Mouse (Mus musculus) cerebellum, adult 2 months (tissue): ENCODE results near the gene Rreb1. TPM values are rescaled to one million over a fixed set of nuclear protein-coding genes. Genes with fewer than 3 reads are reported as not detected.

Experiments
- DNase-seq, 2 experiments: peaks; one replicate each; pipeline ENCODE4 v3.0.0; 2021
- H3K27ac ChIP-seq: fragments of 200-500 bp; 2 replicates; pipeline ENCODE4 v1.5.1; 2012; ENCODE audit warnings: low read length, control low read depth, inconsistent platforms; ENCODE audit not compliant: insufficient read depth
- H3K27me3 ChIP-seq: fragments of 200-500 bp; 2 replicates; pipeline ENCODE4 v1.6.1; 2012; ENCODE audit warnings: inconsistent platforms, mild to moderate bottlenecking, low read length, moderate library complexity; ENCODE audit not compliant: control insufficient read depth, insufficient read depth
- H3K4me1 ChIP-seq: fragments of 200-500 bp; 2 replicates; pipeline ENCODE4 v1.6.1; 2011; ENCODE audit warnings: low read length; ENCODE audit not compliant: control insufficient read depth, insufficient read depth
- H3K4me3 ChIP-seq: fragments of 200-500 bp; replicated peaks from 2 replicates; pipeline ENCODE3; 2011; ENCODE audit warnings: mild to moderate bottlenecking, low read depth, low read length, control low read depth; ENCODE audit not compliant: insufficient read depth
- CTCF ChIP-seq: fragments of 200-500 bp; IDR thresholded peaks from 2 replicates; pipeline ENCODE4 v1.5.1; 2011; ENCODE audit warnings: low read depth, mild to moderate bottlenecking, control low read depth, low read length, moderate library complexity, borderline replicate concordance; ENCODE audit not compliant: insufficient read depth
- POLR2A ChIP-seq: fragments of 200-500 bp; IDR thresholded peaks from 2 replicates; pipeline ENCODE4 v1.6.1; 2011; ENCODE audit warnings: low read length, control low read depth, borderline replicate concordance; ENCODE audit not compliant: insufficient read depth
- WGBS: fragments of 180-500 bp; shearing (Covaris S2); methylation state at CpG from one replicate; pipeline ENCODE4 v1.1.7; 2018; 5-methylcytosine and 5-hydroxymethylcytosine counted together
- polyA plus RNA-seq: library from polyadenylated mRNA; depleted of rRNA; stranded (reverse); fragments of >200 nt; gene quantifications from 2 replicates; pipeline ENCODE4 v1.2.3, GENCODE M21; 2012

Gene Rreb1
- polyA plus RNA-seq, 1 experiment, result 39.2 TPM

DNA sequence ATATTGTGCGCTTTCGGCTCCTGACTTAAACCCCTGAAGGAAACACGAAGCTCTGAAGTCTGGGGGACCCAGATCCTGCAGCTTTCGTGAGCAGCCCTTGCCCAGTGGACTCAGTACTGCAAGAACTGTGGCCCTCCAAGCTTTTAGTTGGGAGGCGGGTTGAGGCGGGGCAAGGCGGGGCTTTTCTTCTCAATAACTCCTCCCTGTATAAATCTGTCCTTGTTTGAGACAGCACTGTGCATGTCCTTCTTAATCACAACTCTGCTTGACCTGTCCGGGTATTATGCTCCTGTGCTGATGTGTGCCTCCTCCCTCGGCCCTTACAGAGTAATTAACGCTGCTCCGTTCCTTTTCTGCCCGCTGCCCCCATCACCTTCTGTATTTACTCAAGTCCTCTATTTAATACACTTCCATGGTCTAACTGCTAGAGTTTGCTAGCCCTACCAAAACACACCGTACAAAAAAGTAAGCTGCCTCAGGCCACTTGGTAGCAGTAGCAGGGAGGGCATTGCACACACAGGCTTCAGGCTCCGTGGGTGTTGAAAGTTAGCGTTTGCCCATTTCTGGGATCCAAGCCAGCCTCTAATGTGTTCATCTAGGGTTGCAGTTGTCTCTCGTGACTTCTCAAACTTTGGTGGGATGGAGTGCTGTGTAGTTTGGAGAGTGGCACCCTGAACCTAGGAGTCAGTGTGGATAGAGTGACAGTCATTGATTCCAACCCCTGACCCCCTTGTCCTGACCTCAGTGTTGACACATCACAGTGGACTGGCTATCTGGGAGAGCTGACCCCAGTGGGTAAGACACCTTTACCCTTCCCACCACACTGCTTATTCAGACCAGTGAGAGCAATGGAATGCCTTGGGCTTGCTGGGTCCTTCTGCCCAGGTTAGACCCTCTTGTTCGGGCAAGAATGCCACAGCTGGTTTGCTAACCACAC is 164.0 kb downstream of the Rreb1 start:
- DNase-seq, result no peak
- H3K4me3 ChIP-seq, result no peak overlapping the region
- no peaks in the 10 kb centered on the region for H3K4me1 ChIP-seq
- TF ChIP-seq CTCF (no peak), POLR2A (no peak)
- no peak overlapping the region for H3K27ac ChIP-seq
- WGBS, result 63% methylated on average over 17 of the region's 17 CpGs
- no peaks in the 10 kb centered on the region for H3K27me3 ChIP-seq

DNA sequence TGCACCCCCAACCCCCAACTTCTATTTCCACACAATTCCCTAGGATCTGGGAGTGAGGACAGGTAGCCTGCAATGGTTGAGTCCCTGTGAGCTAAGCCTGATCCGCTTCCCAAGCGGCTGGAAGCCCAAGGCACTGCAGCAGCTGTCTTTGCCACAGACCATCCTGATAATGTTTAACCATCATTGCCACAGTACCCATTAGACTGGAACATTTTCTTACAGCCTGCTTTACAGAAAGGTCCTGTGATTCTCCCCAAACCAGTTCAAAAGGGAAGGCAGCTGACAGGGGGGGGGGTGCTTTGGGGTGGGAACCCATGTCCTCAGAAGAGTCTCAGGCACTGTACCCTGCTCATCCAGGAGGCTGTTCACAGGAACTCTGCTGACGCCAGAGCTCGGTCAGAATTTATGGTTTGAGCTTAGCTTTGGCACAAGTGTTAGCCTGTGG is 164.7 kb downstream of the Rreb1 start:
- TF ChIP-seq POLR2A (no peak), CTCF (no peak)
- WGBS, result 91% methylated on average over 4 of the region's 4 CpGs
- Histone ChIP-seq H3K27me3 (no peaks in the 10 kb centered on the region), H3K4me1 (no peaks in the 10 kb centered on the region), H3K4me3 (no peak overlapping the region), H3K27ac (no peak overlapping the region)
- no peak for DNase-seq

DNA sequence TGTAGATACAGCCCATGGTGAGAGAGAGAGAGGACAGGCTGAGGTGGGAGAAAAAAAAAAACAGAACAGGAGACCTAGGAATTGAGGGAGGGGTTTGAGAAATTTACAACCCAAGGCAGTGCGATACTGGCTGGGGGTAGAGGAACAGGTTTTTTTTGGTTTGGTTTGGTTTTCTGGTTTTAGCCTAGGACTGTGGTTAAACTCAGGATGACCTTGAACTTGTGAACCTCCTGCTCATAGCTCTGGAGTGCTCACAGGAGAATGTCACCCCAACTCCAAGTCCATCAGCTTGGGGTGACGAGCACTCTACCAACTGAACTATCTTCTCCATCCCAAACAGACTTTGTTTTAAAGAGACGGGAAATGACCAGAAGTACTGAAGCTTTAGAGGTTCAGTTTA is 165.3 kb downstream of the Rreb1 start:
- no peak for DNase-seq
- WGBS, result 91% methylated on average over 3 of the region's 3 CpGs

DNA sequence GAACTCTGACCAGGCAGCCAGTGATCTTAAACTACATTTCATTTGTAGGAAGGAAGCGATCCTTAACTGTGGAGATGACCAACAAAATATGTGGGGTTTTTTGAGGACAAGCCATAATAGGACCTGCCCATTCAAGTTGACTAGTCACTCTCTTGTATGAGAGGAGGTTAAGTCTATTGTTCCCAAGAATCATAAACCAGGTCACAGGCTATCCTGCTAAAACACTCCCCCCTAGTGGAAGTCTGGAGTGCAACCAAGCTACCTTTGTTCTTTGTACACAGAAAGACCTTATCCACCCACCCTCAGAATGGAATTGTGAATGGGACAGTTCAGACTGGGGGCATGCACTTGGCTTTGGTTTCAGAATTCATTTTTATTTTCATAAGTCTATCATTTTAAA is 166.1 kb downstream of the Rreb1 start:
- no peak for DNase-seq
- TF ChIP-seq POLR2A (no peak), CTCF (peak; percentile 5; the same call in 1 of the 2 replicates)
- 83% methylated on average over 1 of the region's 1 CpGs for WGBS

More for the DNA sequence above, 165.3 kb downstream of the Rreb1 start:
- H3K27me3 ChIP-seq, result no peaks in the 10 kb centered on the region
- TF ChIP-seq POLR2A (no peak), CTCF (no peak)
- H3K27ac ChIP-seq, result no peak overlapping the region
- H3K4me1 ChIP-seq, result no peaks in the 10 kb centered on the region
- no peak overlapping the region for H3K4me3 ChIP-seq

DNA sequence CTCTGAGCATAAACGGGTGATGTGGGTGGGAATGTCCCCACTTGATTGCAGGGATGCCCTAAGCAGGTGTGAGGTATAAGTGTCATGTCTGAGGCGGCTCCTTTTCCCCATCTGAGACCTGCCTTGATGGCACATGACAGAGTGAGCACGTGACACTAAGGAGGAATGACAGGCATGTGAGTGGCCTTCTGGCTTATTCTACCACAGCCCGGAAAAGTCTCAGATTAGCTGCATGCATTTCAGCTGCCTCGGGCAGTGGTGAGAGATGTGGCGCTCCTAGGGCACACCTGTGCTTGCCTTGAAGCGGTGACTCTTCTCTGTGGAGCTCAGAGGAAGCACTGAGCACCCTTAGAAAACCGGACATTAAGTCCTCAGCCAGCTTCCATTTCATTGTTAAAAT is 167.2 kb downstream of the Rreb1 start:
- H3K4me1 ChIP-seq, result no peaks in the 10 kb centered on the region
- H3K27ac ChIP-seq, result no peak overlapping the region
- 60% methylated on average over 8 of the region's 8 CpGs for WGBS
- TF ChIP-seq CTCF (no peak), POLR2A (no peak)
- H3K4me3 ChIP-seq, result no peak overlapping the region
- no peaks in the 10 kb centered on the region for H3K27me3 ChIP-seq
- DNase-seq, result no peak

More for the DNA sequence above, 166.1 kb downstream of the Rreb1 start:
- H3K4me1 ChIP-seq, result no peaks in the 10 kb centered on the region
- H3K27ac ChIP-seq, result no peak overlapping the region
- no peaks in the 10 kb centered on the region for H3K27me3 ChIP-seq
- no peak overlapping the region for H3K4me3 ChIP-seq

DNA sequence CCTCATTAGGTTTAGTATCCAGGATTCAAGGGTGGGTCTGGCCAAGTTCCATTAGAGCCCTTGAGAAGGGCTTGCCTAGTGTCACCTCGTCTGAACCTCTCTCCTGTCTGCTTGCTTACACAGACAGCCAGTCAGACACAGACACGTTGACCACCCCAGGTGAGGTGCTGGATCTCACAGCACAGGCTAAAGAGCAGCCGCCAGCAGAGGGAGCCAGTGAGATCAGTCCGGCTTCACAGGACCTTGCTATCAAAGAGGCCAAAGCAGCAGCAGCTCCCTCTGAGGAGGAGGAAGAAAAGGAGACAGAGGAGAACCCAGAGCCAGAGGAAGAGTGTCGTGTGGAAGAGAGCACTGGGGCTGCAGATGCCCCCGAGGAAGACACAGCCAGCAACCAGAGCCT is 168.5 kb downstream of the Rreb1 start:
- no peaks in the 10 kb centered on the region for H3K27me3 ChIP-seq
- no peak overlapping the region for H3K4me3 ChIP-seq
- peak; percentile 62 to 74 for DNase-seq
- no peaks in the 10 kb centered on the region for H3K4me1 ChIP-seq
- TF ChIP-seq POLR2A (no peak), CTCF (peak; percentile 77)
- WGBS, result 19% methylated on average over 6 of the region's 6 CpGs
- no peak overlapping the region for H3K27ac ChIP-seq

DNA sequence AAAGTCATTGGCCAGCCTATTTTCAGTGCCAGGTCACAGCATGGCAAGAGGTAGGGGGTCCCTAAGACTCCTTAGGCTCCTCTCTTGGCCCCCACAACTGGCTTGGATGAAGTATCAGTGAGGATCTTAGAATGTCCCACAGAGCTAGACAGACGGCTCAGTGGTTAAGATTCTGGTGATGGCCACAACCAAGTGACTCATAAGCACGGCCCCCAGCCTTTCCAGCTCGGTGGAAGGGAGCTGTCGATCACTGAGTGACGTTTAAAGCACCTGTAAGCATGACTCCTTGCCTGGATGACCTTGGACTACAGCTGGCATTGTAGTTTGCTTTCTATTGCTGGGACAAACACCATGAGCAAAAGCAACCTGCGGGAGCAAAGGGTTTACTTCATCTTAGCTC is 174.8 kb downstream of the Rreb1 start:
- Histone ChIP-seq H3K4me1 (no peaks in the 10 kb centered on the region), H3K4me3 (no peak overlapping the region), H3K27me3 (no peaks in the 10 kb centered on the region), H3K27ac (no peak overlapping the region)
- TF ChIP-seq CTCF (no peak), POLR2A (no peak)
- WGBS, result 63% methylated on average over 6 of the region's 6 CpGs
- no peak for DNase-seq

DNA sequence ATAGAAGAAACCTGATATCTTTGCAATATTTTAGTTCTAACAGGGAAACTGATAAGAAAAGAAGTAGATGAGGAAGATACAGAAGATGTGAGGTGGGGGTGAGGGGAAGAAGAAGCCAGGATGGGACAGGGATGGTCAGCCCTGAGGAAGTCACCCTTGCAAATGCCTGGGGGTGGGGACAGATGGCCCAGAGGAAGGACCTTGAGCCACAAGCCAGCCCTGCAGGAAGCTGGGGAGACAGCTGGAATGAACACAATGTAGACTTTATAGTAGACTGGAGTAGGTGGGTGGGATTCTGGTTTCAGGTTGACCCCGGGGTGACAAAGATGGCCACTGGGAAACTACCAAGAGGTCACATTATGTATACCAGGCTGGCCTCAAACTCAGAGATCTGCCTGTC is 176.1 kb downstream of the Rreb1 start:
- no peaks in the 10 kb centered on the region for H3K4me1 ChIP-seq
- 82% methylated on average over 1 of the region's 1 CpGs for WGBS
- DNase-seq, result no peak
- no peak for TF ChIP-seq CTCF
- TF ChIP-seq POLR2A, result no peak
- no peaks in the 10 kb centered on the region for H3K27me3 ChIP-seq
- H3K4me3 ChIP-seq, result no peak overlapping the region
- H3K27ac ChIP-seq, result no peak overlapping the region
